Comparison of ENCODE assay signal across 9 mouse cellular contexts in the genomic region with DNA sequence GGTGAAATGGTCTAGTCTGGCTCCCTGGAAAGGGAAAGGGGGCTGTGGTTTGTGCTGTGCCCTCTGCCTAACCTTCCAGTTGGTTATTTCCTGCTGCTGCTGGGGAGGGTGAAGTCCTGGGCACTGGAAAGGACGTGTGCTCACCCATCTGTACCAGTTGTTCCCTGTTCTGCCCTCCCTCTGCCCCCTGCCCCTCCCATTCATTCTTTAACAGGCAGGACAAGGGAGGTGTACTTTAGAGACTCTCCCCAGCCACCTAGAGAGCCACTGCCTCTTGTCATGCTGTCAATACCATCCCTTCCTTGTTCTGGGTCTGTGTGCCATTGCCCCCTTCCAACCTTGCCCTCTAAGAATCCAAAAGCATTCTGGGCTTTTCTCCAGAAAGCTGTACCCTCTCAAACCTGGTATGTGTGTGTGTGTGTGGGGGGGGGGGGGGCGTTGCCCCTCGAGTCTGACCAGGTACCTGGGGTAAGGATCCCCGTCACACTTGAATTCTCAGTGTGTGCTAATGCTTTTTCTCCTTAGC. TPM values are rescaled to one million over a fixed set of nuclear protein-coding genes. Genes with fewer than 3 reads are reported as not detected.
DNase-seq lines count a peak whose midpoint lies in the region; ATAC-seq lines count a peak whose summit lies in the region.
"Had no signal": no experiment of that assay in that cellular context is flagged by ENCODE, and none has a peak within 500 bp of the region (broad histone marks: within the 10 kb centered on the region; RNA-seq: fewer than 3 reads in every experiment).

No protein-coding gene starts in this region.

- peak overlapping the region in 1 of 2 experiments; percentile 11; a peak in 1 of 4 replicates for H3K4me3 ChIP-seq in heart, embryonic 14.5 days (ENCODE audit: control insufficient read depth in 1 of 2, insufficient read depth in 1 of 2, low read depth in 1 of 2, low read length in 2 of 2)
- no peak overlapping the region for H3K4me3 ChIP-seq in hindbrain, embryonic 12.5 days
- no peak overlapping the region for H3K4me3 ChIP-seq in neural tube, embryonic 14.5 days (ENCODE audit: low read depth, low read length)

- 6% methylated on average over 4 of the region's 4 CpGs for WGBS in heart, embryonic 14.5 days
- WGBS in hindbrain, embryonic 12.5 days: 63% methylated on average over 4 of the region's 4 CpGs
- 66% methylated on average over 4 of the region's 4 CpGs for WGBS in neural tube, embryonic 14.5 days

- peak; percentile 74 for ATAC-seq in heart, embryonic 14.5 days (ENCODE audit: insufficient number of reproducible peaks, insufficient read depth, low FRiP score, low read depth)
- no peak for ATAC-seq in hindbrain, embryonic 12.5 days (ENCODE audit: low FRiP score)
- peak; percentile 21 for ATAC-seq in neural tube, embryonic 14.5 days (ENCODE audit: low read depth)
- no peak for ATAC-seq in inflammation-experienced regulatory T-cells, adult 6 months

- H3K27me3 ChIP-seq in heart, embryonic 14.5 days (ENCODE audit: control insufficient read depth, insufficient read depth, low read length): no peaks in the 10 kb centered on the region
- H3K27me3 ChIP-seq in hindbrain, embryonic 12.5 days: no peaks in the 10 kb centered on the region
- H3K27me3 ChIP-seq in neural tube, embryonic 14.5 days (ENCODE audit: control insufficient read depth, insufficient read depth, low read length): no peaks in the 10 kb centered on the region

- peak overlapping the region; percentile 87 to 99 for H3K27ac ChIP-seq in heart, embryonic 14.5 days (replicated peaks in 1 of 2; ENCODE audit: control insufficient read depth in 1 of 2, insufficient read depth in 1 of 2, low read depth in 2 of 2, low read length in 2 of 2)
- H3K27ac ChIP-seq in hindbrain, embryonic 12.5 days: peak overlapping the region; percentile 62; the same call in 1 of the 2 replicates
- no peak overlapping the region; the same call in 1 of the 2 replicates for H3K27ac ChIP-seq in neural tube, embryonic 14.5 days (ENCODE audit: low read depth, low read length)

- no peak for DNase-seq in heart, adult 8-10 months (ENCODE audit: low spot score)
- peak; percentile 60 to 78 for DNase-seq in kidney, postnatal 4 days
- DNase-seq in embryo, embryonic 11 days: no peak
- DNase-seq in spleen, adult 18-20 months: no peak
- DNase-seq: gastrocnemius, postnatal 14 days had no signal

- peaks cover 49 to 55% of the 10 kb centered on the region in 2 experiments for H3K4me1 ChIP-seq in heart, embryonic 14.5 days (ENCODE audit: control insufficient read depth in 2 of 2, insufficient read depth in 2 of 2, low read length in 2 of 2)
- H3K4me1 ChIP-seq in hindbrain, embryonic 12.5 days: peaks cover 42% of the 10 kb centered on the region
- H3K4me1 ChIP-seq in neural tube, embryonic 14.5 days (ENCODE audit: control insufficient read depth, insufficient read depth, low read length): peaks cover 24% of the 10 kb centered on the region

- peak overlapping the region; percentile 56 for H3K4me2 ChIP-seq in heart, embryonic 14.5 days (ENCODE audit: low read length)
- H3K4me2 ChIP-seq in hindbrain, embryonic 12.5 days (replicated peaks): no peak overlapping the region
- H3K4me2 ChIP-seq in neural tube, embryonic 14.5 days (ENCODE audit: low read depth, low read length): no peak overlapping the region

- 0 out of 2 replicates have a peak, but pooled peaks cover 2% of the 10 kb centered on the region for H3K36me3 ChIP-seq in heart, embryonic 14.5 days (ENCODE audit: control insufficient read depth, insufficient read depth, low read length)
- H3K36me3 ChIP-seq in hindbrain, embryonic 12.5 days: no peaks in the 10 kb centered on the region
- H3K36me3 ChIP-seq in neural tube, embryonic 14.5 days (ENCODE audit: control insufficient read depth, insufficient read depth, low read length): no peaks in the 10 kb centered on the region

- no peaks in the 10 kb centered on the region for H3K9me3 ChIP-seq in heart, embryonic 14.5 days (ENCODE audit: control insufficient read depth, low read length)
- H3K9me3 ChIP-seq in hindbrain, embryonic 12.5 days (replicated peaks): no peaks in the 10 kb centered on the region
- no peaks in the 10 kb centered on the region for H3K9me3 ChIP-seq in neural tube, embryonic 14.5 days (ENCODE audit: control insufficient read depth, low read length)

- H3K9ac ChIP-seq in heart, embryonic 14.5 days (ENCODE audit: low read length): peak overlapping the region; percentile 70
- peak overlapping the region; percentile 9; the same call in 1 of the 2 replicates for H3K9ac ChIP-seq in hindbrain, embryonic 12.5 days
- H3K9ac ChIP-seq in neural tube, embryonic 14.5 days (replicated peaks; ENCODE audit: low read depth, low read length): no peak overlapping the region

RNA-seq across cellular contexts. Expression of a gene that starts 27.3 kb away (rescaled TPM):
- 146 and 147 TPM in 2 replicates for polyA plus RNA-seq in heart, embryonic 14.5 days (2014; fragmentation: Nextera tagmentation; extraction: Ambion mirVana)
- total RNA-seq in heart, adult 8-10 months (2022): 10 to 100 TPM; 56.2 to 69.2 (median 65.3) TPM
- polyA plus RNA-seq in hindbrain, embryonic 12.5 days (2016; fragmentation: Nextera tagmentation; extraction: Ambion mirVana): 113 and 114 TPM in 2 replicates
- 101 and 112 TPM in 2 replicates for polyA plus RNA-seq in neural tube, embryonic 14.5 days (2014; fragmentation: Nextera tagmentation; extraction: Ambion mirVana)
- polyA plus RNA-seq in inflammation-experienced regulatory T-cells, adult 6 months (2017; shearing (Covaris generic)): 100 to 1,000 TPM; 222 to 259 (median 234) TPM

RNA-seq across cellular contexts. Expression of a gene that starts 29.7 kb away (rescaled TPM):
- 2.4 and 2.7 TPM in 2 replicates for polyA plus RNA-seq in heart, embryonic 14.5 days (2014; fragmentation: Nextera tagmentation; extraction: Ambion mirVana)
- total RNA-seq in heart, adult 8-10 months (2022): 10 to 100 TPM in 1 of 4 experiments, 1 to 10 TPM in 3; 5.8 to 10.8 (median 8.5) TPM
- polyA plus RNA-seq in hindbrain, embryonic 12.5 days (2016; fragmentation: Nextera tagmentation; extraction: Ambion mirVana): 1.8 and 2.1 TPM in 2 replicates
- 4.8 and 5.0 TPM in 2 replicates for polyA plus RNA-seq in neural tube, embryonic 14.5 days (2014; fragmentation: Nextera tagmentation; extraction: Ambion mirVana)
- 10 to 100 TPM; 20.0 to 42.0 (median 21.1) TPM for polyA plus RNA-seq in inflammation-experienced regulatory T-cells, adult 6 months (2017; shearing (Covaris generic))

RNA-seq across cellular contexts. Expression of a gene that starts 58.0 kb away (rescaled TPM):
- 4,569 and 4,875 TPM in 2 replicates for polyA plus RNA-seq in heart, embryonic 14.5 days (2014; fragmentation: Nextera tagmentation; extraction: Ambion mirVana)
- over 10,000 TPM; 10,766 to 11,632 (median 11,251) TPM for total RNA-seq in heart, adult 8-10 months (2022)
- polyA plus RNA-seq in hindbrain, embryonic 12.5 days (2016; fragmentation: Nextera tagmentation; extraction: Ambion mirVana): 2.0 TPM in 2 replicates
- polyA plus RNA-seq in neural tube, embryonic 14.5 days (2014; fragmentation: Nextera tagmentation; extraction: Ambion mirVana): 0.50 and 0.66 TPM in 2 replicates
- not detected for polyA plus RNA-seq in inflammation-experienced regulatory T-cells, adult 6 months (2017; shearing (Covaris generic))

RNA-seq across cellular contexts. Expression of a gene that starts 59.4 kb away (rescaled TPM):
- polyA plus RNA-seq in heart, embryonic 14.5 days (2014; fragmentation: Nextera tagmentation; extraction: Ambion mirVana): 8.4 and 12.2 TPM in 2 replicates
- 1 to 10 TPM in 2 of 4 experiments, under 1 TPM in 2; 0.79 to 1.4 (median 0.97) TPM for total RNA-seq in heart, adult 8-10 months (2022)
- polyA plus RNA-seq in hindbrain, embryonic 12.5 days (2016; fragmentation: Nextera tagmentation; extraction: Ambion mirVana): 39.0 and 45.2 TPM in 2 replicates
- 14.1 and 21.4 TPM in 2 replicates for polyA plus RNA-seq in neural tube, embryonic 14.5 days (2014; fragmentation: Nextera tagmentation; extraction: Ambion mirVana)
- 1 to 10 TPM; 2.4 to 6.2 (median 3.8) TPM for polyA plus RNA-seq in inflammation-experienced regulatory T-cells, adult 6 months (2017; shearing (Covaris generic))

Comparison
In these comparisons a context has a peak if more than half of its experiments do, and no peak if none do; other contexts are left out.
1. ATAC-seq: peak in heart, embryonic 14.5 days (single experiment) and neural tube, embryonic 14.5 days (single experiment); none in hindbrain, embryonic 12.5 days (single experiment) and inflammation-experienced regulatory T-cells, adult 6 months (single experiment).
2. DNase-seq: peak in kidney, postnatal 4 days (2 of 2); none in heart, adult 8-10 months (single experiment), embryo, embryonic 11 days (single experiment) and spleen, adult 18-20 months (0 of 2).
3. RNA of a gene that starts 58.0 kb away (polyA plus RNA-seq): 4,569 to 4,875 TPM in heart, embryonic 14.5 days; 2.0 TPM in hindbrain, embryonic 12.5 days, 0.50 to 0.66 TPM in neural tube, embryonic 14.5 days and not detected in inflammation-experienced regulatory T-cells, adult 6 months; every median in the first group is over 1,000 times any median in the second.